Mouse (Mus musculus): ENCODE measurements at regions not wholly inside any gene's neighbourhood (a gene's known extent, or its start where the extent isn't known, plus 50 kb on each side); places are given as distances from the start of the nearest gene placed in this dataset.

DNA sequence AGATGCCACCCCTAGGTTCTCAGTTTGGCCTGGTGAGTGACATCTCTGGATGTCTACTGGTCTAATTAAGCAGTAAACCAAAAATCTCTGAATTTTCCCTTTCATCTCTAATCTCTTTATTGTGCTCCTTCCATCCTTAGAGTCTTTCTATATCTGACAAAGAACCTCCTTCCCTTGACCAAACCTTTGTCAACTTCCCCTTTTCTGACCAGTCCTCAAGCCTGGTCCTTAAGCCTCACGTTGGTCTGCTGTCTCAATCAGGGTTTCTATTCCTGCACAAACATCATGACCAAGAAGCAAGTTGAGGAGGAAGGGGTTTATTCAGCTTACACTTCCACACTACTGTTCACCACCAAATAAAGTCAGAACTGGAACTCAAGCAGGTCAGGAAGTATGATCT is 116.4 kb upstream of the Tab2 start:
- DNase-seq (ENCODE audit: low spot score): no peak

DNA sequence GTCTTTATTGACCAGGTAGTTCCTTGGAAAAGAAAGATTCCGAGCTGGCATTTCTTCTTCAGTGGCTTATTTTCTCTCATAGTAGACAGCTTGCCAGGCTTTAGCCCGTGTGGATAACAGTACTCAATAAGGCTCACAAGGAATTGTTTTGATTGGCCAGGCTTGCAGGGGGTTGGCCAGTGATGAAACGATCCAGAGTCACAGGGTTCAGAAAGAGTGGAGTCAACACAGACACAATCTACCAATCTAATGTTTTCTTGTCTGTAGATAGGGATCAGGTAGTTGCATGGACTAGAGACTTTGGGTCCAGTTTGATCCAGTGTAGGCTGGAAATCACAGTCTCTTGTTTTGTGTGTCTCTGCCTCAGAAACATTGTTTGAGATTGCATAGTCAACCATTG is 115.8 kb upstream of the Tab2 start:
- DNase-seq (ENCODE audit: low spot score): no peak

DNA sequence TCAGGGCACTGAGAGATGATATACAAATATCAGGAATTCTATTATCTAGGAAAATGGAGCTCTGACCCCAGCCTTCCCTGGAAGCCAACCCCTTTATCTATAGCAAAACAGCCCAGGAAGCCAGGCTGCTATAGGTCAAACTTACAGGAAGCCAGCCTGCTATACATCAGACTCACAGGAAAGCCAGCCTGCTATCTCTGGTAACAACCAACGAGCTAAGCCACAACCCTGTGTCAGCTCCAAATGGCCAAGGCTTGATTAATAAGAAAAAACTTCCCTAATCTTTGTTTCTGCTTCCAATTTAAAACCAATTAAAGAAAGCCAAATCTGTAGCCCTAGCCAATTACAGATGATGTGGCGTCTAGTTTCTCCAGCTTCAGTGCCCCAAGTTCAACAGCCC is 114.4 kb upstream of the Tab2 start:
- DNase-seq (ENCODE audit: low spot score): no peak

DNA sequence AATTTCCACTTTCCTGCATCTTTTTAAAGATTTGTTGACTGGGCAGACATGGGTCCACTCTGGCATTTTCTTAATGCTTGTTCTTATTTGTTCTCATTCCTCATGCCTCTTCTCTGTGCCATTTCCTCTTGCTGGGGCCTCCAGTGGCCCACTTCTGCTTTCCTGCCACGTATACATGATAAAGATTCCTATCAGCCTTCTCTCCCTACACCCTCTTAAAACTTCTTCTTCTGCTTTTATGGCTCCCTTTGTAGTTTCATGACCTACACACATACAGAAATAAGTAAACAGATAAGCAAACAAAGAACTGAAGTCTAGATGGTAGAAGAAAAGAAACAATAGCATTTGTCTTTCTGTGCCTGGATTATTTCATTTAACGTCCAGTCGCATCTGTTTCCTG is 110.9 kb upstream of the Tab2 start:
- no peak for DNase-seq (ENCODE audit: low spot score)

DNA sequence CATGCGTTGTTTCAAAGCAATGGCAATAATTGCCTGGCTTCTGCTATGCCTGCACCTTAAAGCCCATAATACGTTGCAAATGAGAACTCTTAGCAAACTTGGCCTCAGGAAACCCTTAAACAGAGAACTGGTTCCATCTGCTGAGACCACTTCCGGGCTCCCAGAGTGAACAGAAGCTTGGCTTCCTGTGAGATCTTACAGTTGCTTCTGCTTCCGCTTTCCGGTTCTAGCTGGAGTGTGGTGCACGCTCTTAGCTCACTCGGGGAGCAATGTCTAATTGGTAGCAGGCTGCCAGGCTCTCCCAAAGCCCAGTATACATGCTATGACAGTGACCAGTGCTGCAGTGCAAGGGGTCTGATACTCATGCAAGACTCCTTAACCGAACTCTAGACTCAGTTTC is 109.7 kb upstream of the Tab2 start:
- DNase-seq (ENCODE audit: low spot score): no peak

DNA sequence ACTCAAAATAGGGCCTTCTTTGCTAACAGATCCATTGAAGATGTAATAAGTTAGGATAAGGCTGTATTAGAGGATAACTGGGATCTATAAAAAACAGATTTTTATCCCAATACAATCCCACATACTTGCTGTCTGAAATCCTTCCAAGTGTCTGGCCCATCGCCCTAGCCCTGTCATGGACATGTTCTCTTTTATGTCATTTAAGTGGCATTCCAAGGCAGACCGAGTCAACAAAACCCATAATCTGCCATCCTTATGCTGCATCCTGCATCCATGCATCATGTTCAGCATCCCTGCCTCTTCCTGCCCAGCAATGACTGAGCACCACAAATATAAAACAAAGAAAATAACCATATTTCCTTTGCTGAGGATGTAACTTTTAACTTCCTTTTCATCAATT is 108.3 kb upstream of the Tab2 start:
- DNase-seq (ENCODE audit: low spot score): no peak

DNA sequence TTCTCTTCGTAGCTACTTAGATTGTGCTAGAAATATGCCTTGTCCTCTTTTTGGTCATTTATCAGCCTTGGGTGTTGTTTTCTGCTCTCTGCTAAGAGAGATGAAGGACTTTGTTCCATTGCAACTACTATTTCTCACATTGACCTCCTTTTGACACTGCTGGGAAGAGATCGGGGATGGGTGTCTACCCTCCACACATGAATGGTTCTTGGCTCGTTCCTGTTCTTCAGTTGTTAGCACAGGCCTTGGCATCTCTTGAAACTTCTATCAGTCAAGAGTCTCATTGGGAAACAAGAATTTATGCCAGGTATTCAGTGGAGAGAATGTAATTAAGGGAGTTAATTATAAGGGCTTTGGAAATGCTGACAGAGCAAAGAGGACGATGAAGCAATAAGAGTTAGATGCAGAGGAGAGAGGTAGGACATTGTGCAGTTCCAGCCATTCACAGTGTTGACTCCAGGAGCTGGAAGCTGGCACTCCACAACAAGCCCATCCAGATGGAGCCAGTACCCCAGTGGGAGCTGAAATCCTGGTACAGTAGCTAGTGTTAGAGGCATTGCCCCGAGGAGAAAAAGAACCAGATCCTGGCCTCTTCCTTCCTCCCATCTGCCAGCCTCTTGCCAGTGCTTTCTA is 107.5 kb upstream of the Tab2 start:
- DNase-seq (ENCODE audit: low spot score): no peak

DNA sequence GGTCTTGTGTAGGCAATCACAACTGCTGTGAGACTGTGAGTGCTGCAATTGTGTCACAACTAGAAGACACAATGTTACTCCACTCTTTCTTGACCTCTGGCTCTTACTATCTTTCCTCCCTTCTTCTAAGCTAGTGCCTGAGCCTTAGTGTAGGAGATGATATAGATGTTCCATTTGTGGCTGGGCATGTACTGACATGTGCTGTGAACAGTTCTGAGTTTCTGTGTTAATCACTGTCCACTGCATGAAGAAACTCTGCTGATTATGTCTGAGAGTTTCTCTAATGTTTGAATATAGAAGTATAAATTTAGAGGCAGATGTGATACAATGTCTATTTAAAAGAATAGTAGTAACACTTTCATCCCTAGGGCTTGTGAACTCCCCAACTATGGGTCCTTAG is 105.0 kb upstream of the Tab2 start:
- DNase-seq (ENCODE audit: low spot score): no peak

DNA sequence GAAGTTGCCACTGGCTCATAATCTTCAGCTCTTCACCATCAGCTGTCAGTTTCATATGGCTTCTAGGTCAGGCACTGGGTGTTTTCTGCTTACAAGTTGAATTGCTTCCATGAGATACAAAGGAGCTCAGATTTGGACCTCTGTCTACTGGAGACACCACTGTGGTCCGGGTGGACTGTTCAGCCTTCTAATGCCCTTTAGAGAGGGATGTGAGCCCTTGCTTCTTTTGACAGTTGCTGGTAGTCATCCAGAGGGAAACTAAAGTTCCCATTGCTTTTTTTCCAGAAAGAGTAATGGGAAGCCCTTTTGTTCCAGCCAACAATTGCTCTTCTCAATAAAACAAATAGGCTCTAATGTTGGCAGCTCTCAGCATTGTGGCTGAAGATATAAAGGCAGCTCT is 103.7 kb upstream of the Tab2 start:
- DNase-seq (ENCODE audit: low spot score): no peak

DNA sequence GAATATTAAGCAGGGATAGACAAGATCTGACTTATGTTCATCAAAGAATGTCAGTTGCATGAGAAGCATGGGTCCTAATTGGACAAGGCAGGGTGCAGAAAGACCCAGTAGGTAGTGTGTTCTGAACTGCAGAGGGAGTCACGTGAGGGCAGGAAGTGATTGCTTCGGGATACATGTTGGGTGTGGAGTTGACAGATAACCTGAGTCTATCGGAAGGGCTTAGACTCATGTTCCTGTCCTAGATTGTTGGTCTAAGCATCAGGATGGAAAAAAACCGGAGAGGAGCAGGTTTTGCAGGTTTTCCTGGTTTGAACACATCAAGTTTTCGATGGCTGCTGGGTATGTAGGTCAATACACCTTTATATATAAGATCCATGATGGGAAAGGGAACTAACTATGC is 101.8 kb upstream of the Tab2 start:
- no peak for DNase-seq (ENCODE audit: low spot score)

DNA sequence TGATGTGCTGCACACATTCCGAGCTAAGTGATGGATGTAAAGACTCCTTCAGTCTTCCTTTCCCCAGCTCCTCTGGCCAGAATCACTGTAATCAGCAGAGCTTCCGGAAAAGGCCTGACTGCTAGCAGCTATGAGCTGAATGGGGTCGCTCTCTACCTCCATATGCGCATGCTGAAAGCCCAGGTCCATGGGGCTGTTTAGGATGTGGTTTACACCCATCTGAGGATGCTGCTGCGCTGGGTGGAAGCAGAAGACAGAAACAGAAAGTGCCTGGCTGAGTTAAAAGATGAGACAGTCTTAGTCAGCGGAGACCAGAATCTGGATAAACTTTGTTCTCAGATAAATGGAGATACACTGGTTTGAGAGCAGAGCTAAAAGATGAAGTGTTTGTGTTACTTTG is 99.3 kb upstream of the Tab2 start:
- DNase-seq (ENCODE audit: low spot score): no peak

DNA sequence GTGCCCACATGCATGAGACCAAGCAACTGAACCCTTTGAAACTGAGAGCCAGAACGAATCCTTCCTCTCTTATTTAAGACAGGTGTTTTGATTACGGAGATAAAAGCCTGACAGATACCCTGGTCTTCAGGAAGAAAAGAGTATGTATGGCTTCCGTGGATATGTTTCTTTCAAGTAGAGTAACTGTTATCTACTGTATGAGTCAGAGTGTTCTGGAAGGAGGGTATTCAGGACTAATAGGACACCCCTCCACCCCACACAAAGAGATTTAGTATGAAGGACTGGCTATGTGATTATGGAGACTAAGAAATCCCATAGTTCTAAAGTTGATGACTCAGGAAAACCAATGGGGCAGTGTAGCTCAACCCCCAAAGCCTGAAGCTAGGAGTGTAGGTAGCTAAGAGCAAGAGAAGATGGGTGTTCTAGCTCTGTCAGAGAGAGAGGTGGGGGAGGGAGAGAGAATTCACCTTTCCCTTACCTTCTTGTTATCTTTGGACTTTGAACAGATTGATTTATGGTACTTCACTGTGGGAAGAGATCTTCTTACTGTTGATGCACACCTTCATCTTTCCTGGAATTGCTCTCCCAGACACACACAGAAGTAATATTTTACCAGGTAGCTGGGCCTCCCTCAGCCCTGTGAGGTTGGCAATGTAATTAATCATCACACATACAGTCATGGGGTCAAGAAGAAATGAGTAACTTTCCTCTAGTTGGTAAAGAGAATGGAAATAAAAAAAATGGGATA is 87.6 kb upstream of the Tab2 start:
- no peak for DNase-seq (ENCODE audit: low spot score)

DNA sequence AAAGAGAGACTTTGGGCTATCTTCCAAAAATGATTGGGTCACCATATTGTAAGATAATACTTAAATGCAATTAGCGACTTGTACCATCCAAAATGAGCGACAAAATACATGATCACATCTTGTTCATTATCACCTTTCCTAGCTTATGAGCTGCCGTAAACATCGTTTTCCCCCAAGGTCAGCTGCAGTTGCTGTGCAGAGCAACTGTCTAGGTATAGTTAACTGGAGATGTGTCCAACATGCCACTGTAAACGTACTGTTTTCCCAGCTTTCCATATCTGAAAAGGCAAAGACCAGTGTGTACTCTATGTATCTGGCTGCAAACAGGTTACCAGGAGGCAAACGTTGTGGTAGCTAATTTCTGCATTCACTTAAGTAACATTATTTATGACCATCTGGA is 86.3 kb upstream of the Tab2 start:
- no peak for DNase-seq (ENCODE audit: low spot score)

DNA sequence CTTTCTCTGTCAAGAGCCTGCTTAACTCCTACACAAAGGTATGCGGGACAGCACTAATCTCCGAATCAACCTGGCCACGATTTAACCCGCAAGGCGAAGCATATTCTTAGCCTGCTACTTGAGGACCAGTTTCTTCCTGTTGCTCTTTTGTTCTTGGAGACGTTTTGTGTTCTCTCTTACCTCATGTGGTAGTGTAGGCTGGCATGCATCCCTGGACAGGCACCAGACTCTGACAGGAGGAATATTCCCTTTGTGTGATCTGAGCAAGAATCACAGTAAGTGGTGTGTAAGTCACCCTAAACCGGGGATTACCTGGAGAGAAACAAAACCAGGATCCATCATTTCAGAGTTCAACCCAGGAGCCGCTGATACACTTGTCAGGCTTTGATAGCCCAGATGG is 85.8 kb upstream of the Tab2 start:
- DNase-seq (ENCODE audit: low spot score): no peak

DNA sequence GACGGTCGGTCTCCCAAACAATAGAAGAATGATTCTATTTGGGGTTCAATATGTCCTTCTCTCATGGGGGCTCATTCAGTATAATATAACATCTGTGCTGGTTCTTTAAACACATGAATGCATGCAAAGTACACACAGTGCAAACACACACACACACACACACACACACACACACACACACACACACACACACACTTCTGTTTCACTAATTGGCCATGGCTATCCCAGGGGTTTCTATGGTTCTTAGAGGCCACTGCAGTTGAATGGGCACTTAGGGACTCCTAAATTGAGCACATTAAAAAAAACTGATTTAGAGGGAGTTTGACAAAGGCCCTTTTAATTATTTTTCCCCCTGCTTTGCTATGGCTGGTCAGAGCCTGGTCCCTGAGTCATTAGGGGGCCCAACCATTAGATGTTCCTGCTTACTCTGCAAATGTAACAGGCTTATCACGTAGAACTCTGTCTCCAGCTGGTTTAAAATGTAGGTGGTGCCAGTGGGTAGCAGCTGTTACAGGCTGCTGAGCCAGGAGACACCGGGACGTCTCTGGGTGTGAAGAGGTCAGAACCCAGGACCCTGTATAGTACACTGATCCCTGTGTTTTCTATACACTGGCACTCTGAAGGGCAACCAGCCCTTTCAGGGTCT is 82.1 kb upstream of the Tab2 start:
- no peak for DNase-seq (ENCODE audit: low spot score)

DNA sequence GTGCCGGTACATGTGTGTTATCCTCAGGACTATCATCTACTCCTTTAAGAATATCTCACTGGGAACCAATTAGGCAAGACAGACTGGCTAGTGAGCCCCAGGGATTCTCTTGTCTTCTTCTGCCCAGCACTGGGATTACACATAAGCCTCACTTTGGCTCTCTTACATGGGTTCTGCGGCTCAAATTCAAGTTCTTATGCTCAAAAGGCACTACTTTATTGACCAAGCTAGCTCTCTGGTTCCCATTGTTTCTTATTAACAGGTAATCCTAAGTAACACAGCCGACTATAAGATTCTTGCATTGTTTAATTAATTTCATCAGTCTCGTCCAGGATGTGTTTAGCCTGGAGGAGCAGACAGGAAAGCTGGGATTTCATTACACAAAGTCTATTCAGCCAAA is 80.3 kb upstream of the Tab2 start:
- DNase-seq (ENCODE audit: low spot score): no peak

DNA sequence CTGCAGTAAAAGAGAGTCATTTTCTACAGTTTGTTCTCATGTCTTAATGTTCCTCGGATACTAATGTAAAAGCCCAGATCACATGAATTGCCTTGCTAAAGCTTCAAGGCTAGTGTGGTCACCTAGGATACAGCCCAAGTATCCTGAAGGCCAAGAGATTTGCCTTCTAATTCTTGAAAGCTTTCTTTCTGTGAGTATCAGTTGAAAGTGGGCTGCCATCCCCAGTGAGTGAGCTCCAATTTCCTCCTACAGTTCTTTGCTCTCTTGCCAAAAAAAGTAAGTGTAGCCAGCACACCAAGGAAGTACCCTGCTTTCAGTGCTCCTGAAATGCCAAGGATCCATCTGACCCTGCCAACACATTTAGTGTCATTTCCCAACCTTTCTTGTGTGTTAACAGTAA is 79.3 kb upstream of the Tab2 start:
- DNase-seq (ENCODE audit: low spot score): no peak

DNA sequence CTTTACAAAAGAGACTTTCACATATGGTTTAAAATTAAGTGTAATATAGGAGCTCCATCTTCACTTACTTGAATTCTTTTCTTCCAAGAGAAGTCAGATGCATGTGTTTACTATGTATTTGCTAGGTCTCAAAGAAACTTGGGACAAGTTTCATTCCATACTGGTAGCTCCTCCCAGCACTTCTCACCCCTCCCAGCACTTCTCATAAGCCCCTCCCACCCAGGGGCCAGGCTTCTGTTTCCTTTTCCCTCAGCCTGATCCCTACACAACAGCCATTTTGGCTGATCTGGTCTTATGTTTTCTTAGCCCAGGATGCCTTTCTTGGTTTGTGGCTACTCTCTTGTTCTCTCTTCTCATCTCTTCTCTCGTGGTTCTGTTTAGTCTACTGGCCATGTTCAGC is 76.2 kb upstream of the Tab2 start:
- DNase-seq (ENCODE audit: low spot score): no peak

DNA sequence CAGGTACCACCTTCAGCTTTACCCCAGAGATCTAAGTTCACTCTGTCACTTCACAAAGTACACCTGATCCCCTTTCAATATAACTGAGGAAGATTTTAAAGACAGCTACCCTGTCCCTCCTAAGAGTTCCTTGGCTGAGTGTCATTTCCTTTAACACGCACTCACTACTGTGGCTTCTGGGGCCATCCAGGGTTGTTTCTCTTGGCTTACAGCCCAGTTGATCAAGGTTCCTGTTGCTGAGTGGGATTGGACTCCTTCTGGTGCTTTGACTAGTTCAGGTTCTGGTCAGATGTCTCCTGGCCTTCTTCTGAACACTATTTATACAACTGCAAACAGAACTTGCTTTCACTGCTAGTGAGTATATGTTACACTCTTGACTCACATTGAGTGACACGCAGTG is 72.8 kb upstream of the Tab2 start:
- DNase-seq (ENCODE audit: low spot score): no peak

DNA sequence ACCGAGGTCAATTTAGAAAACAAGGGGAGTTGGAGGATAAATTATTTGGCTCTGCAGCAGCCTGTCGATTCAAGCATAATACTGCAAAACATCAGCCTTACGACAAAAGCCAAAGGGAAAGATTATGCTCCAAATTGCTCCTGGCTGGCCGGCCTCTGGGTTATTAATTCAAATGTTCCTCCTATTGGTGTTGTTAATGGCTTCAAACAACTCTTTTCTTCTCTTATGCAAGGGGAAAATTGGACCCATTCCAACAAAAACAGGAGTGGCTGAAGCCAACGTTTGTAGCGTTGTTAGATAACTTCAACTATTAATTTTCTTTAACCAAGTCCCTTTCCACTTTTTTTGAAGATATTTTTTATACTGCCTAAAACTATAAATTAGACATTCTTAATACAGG is 71.0 kb upstream of the Tab2 start:
- no peak for DNase-seq (ENCODE audit: low spot score)

DNA sequence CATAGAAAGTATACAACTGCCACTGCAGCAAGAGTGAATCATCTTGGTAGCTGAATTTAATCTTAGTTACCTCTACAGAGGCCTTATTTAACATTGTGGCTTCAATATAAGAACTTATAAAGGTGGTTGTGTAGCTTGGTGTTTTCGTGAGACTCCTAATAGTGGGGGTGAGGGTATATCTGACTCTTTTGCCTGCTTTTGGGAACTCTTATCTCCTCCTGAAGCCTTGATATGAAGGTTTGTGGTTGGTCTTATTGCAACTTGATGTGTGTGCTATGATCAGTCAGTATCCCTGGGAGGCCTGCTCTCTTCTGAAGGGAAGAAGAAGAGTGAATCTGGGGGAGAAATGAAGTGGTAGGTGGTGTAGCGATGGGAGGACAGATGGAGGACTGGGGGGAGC is 67.7 kb upstream of the Tab2 start:
- no peak for DNase-seq (ENCODE audit: low spot score)

DNA sequence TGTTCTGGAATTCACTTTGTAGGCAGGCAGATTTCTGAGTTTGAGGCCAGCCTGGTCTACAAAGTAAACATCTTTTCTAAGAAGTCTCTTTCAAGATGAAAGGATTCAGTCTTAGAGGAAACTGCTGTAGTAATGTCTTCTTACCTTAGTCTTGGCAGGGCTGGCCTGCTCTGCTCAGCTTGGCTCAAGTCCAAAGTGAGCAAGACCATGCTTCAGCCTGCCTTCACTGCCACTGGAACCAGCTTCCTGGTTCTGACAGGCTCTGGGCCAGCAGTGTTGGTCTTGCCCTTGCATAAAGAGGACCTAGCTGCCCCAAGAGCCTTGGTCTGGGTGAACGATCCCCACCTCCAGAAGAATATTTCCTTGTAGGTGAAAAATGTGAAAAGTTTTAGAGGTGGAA is 65.9 kb upstream of the Tab2 start:
- peak; percentile 14 for DNase-seq (ENCODE audit: low spot score)

DNA sequence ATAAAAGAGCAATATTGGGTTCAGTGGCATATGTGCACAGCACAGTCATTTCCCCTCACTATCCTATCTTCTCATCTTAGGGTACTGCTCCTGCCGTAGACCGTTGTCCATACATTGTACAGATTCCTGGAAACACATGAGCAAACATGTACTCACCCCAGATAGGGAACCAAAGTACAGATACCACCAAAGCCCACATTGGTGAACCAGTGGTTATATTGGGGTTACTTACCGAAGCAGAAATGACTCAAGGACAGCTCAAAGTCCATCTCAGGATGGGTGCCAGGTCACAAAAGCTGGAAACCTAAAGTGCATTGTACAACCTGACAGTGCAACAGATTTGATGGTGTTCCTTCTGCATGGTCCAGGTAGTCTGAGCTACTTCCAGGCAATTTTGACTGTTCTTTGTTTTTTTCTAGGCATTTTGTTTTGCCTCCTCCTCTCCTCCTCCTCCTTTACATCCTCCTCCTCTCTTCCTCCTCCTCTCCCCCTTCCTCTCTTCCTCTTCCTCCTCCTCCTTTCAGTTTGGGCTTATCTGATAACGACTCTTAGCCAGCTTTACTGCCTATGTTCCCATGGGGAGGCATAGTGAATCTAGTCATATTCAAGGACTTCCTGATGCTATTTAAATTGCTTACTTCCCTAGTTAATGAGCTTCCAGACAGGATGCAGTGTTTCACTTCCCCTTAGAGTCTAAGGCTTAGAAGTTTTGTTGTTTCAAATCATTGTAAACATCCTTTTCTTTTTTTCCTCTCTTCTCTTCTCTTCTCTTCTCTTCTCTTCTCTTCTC is 65.1 kb upstream of the Tab2 start:
- DNase-seq (ENCODE audit: low spot score): no peak
